Mouse (Mus musculus) erythroblast, embryonic 14.5 days (primary cell): ENCODE data around the gene Gabrd.

Source experiments
- GATA1 ChIP-seq: IDR thresholded peaks from 2 replicates; pipeline ENCODE4 v1.6.1; 2012; ENCODE audit warnings: low read length, inconsistent platforms, mixed read lengths
- TAL1 ChIP-seq: IDR thresholded peaks from 3 replicates; pipeline ENCODE4 v1.6.1; 2012; ENCODE audit warnings: low read length, inconsistent platforms, mixed read lengths

GRCm38 (mm10) chr4:155432358-155432757 is 34.4 kb upstream of the Gabrd start:
- TF ChIP-seq GATA1 = no peak
- no peak for TF ChIP-seq TAL1
